Mouse (Mus musculus) ES-Bruce4 (cell line): ENCODE results near the gene Strn4.

Source experiments
- CTCF ChIP-seq: IDR thresholded peaks from one replicate; pipeline ENCODE4 v1.8.1; 2011; ENCODE audit warnings: low read depth, low read length
- EP300 ChIP-seq: IDR thresholded peaks from 2 replicates; pipeline ENCODE4 v1.6.1; 2011; ENCODE audit warnings: low read depth, low read length; ENCODE audit not compliant: insufficient read depth
- POLR2A ChIP-seq: IDR thresholded peaks from one replicate; pipeline ENCODE4 v1.8.1; 2011; ENCODE audit warnings: low read length; ENCODE audit not compliant: insufficient read depth

GRCm38 (mm10) chr7:16766443-16766842, 49.2 kb upstream of the Strn4 start:
- TF ChIP-seq CTCF (no peak), EP300 (no peak), POLR2A (no peak)
